Mouse (Mus musculus) thymus, adult 2 months (tissue): ENCODE results near the gene Trim71.
A peak's percentile ranks its signal among the peaks of the same experiment; 100 is the strongest.

ENCODE experiments used
- CTCF ChIP-seq: fragments of 200-500 bp; IDR thresholded peaks from 2 replicates; pipeline ENCODE4 v1.5.1; 2012; ENCODE audit warnings: mild to moderate bottlenecking, control low read depth, low read length, moderate library complexity, borderline replicate concordance; ENCODE audit not compliant: control insufficient read depth, poor library complexity, insufficient read depth; ENCODE audit errors: extremely low read depth
- POLR2A ChIP-seq: fragments of 200-500 bp; IDR thresholded peaks from 2 replicates; pipeline ENCODE4 v1.6.1; 2012; ENCODE audit warnings: mild to moderate bottlenecking, low read length, control low read depth, moderate library complexity; ENCODE audit not compliant: control insufficient read depth, poor library complexity, insufficient read depth; ENCODE audit errors: extremely low read depth

GRCm38 (mm10) chr9:114498218-114498617, 66.0 kb downstream of the Trim71 start:
- TF ChIP-seq POLR2A (no peak), CTCF (peak; percentile 93)
